18 mouse cellular contexts compared by ENCODE assay signal in genomic region chr4:59860431-59860830, GRCm38 (mm10). TPM values are rescaled to one million over a fixed set of nuclear protein-coding genes. Genes with fewer than 3 reads are reported as not detected.
A peak's percentile ranks its signal among the peaks of the same experiment; 100 is the strongest.
DNase-seq lines count a peak whose midpoint lies in the region; ATAC-seq and TF ChIP-seq lines count a peak whose summit lies in the region.
"Had no signal": no experiment of that assay in that cellular context is flagged by ENCODE, and none has a peak within 500 bp of the region (broad histone marks: within the 10 kb centered on the region; RNA-seq: fewer than 3 reads in every experiment).

No protein-coding gene starts in this region.

- in situ Hi-C loops in ES-E14 (cut with MboI; ENCODE audit: low sequenced_read_pairs in 2 of 2, unreplicated experiment in 2 of 2) = no loop called here

- no peak overlapping the region for H3K9ac ChIP-seq in hindbrain, embryonic 12.5 days
- H3K9ac ChIP-seq in lung, embryonic 16.5 days (ENCODE audit: low read length) = no peak overlapping the region
- H3K9ac ChIP-seq in ES-E14 (ENCODE audit: insufficient read depth, low read depth, low read length, poor library complexity, severe bottlenecking) = 0 out of 2 replicates have a peak overlapping the region, but pooled peaks have one; percentile 21
- no peak overlapping the region for H3K9ac ChIP-seq in intestine, embryonic 16.5 days (ENCODE audit: low read depth, low read length)
- H3K9ac ChIP-seq in forebrain, postnatal 0 days = no peak overlapping the region

- H3K27ac ChIP-seq in hindbrain, embryonic 12.5 days = no peak overlapping the region
- no peak overlapping the region for H3K27ac ChIP-seq in hindbrain, embryonic 10.5 days
- H3K27ac ChIP-seq in lung, embryonic 16.5 days (ENCODE audit: low read length) = peak overlapping the region; percentile 80
- peak overlapping the region; percentile 49 for H3K27ac ChIP-seq in ES-E14 (ENCODE audit: insufficient read depth, low read depth, low read length, poor library complexity, severe bottlenecking)
- no peak overlapping the region for H3K27ac ChIP-seq in intestine, embryonic 16.5 days (ENCODE audit: low read length)
- no peak overlapping the region for H3K27ac ChIP-seq in forebrain, postnatal 0 days (ENCODE audit: low read depth, low read length)
- H3K27ac ChIP-seq: heart, embryonic 10.5 days had no signal

- peaks cover 3% of the 10 kb centered on the region; the same call in 1 of the 2 replicates for H3K4me1 ChIP-seq in hindbrain, embryonic 12.5 days
- peaks cover 13% of the 10 kb centered on the region; the same call in 1 of the 2 replicates for H3K4me1 ChIP-seq in hindbrain, embryonic 10.5 days (replicated peaks)
- 0 out of 2 replicates have a peak, but pooled peaks cover 5% of the 10 kb centered on the region for H3K4me1 ChIP-seq in lung, embryonic 16.5 days (replicated peaks; ENCODE audit: control insufficient read depth, insufficient read depth, low read length)
- H3K4me1 ChIP-seq in ES-E14 (ENCODE audit: control insufficient read depth in 2 of 2, insufficient read depth in 2 of 2, low read length in 2 of 2, poor library complexity in 1 of 2) = peaks cover 8 to 20% of the 10 kb centered on the region in 2 experiments
- no peaks in the 10 kb centered on the region for H3K4me1 ChIP-seq in intestine, embryonic 16.5 days (ENCODE audit: control insufficient read depth, insufficient read depth, low read length)
- H3K4me1 ChIP-seq in forebrain, postnatal 0 days (ENCODE audit: insufficient read depth) = no peaks in the 10 kb centered on the region

- no peak for DNase-seq in hindbrain, embryonic 10.5 days (ENCODE audit: low spot score)
- DNase-seq in lung, postnatal 36 days = no peak
- DNase-seq in ES-E14 (ENCODE audit: low read depth, low spot score) = no peak
- DNase-seq in testis, postnatal 10 days (ENCODE audit: low spot score) = no peak
- DNase-seq in forebrain, postnatal 0 days = no peak
- DNase-seq: heart, postnatal 10 days; left cerebral cortex, postnatal 4 days had no signal

- H3K9me3 ChIP-seq in hindbrain, embryonic 12.5 days (replicated peaks) = no peaks in the 10 kb centered on the region
- H3K9me3 ChIP-seq in hindbrain, embryonic 10.5 days = no peaks in the 10 kb centered on the region
- H3K9me3 ChIP-seq in lung, embryonic 16.5 days (ENCODE audit: control insufficient read depth, low read length) = no peaks in the 10 kb centered on the region
- no peaks in the 10 kb centered on the region for H3K9me3 ChIP-seq in ES-E14 (ENCODE audit: control insufficient read depth, insufficient read depth, low read depth, low read length)
- no peaks in the 10 kb centered on the region for H3K9me3 ChIP-seq in intestine, embryonic 16.5 days (ENCODE audit: control insufficient read depth, low read length)
- H3K9me3 ChIP-seq in forebrain, postnatal 0 days (ENCODE audit: low read length) = no peaks in the 10 kb centered on the region
- H3K9me3 ChIP-seq: heart, embryonic 10.5 days had no signal

- H3K27me3 ChIP-seq in hindbrain, embryonic 12.5 days = no peaks in the 10 kb centered on the region
- no peaks in the 10 kb centered on the region for H3K27me3 ChIP-seq in hindbrain, embryonic 10.5 days (ENCODE audit: insufficient read depth, poor library complexity, severe bottlenecking)
- no peaks in the 10 kb centered on the region for H3K27me3 ChIP-seq in lung, embryonic 16.5 days (ENCODE audit: control insufficient read depth, insufficient read depth, low read depth, low read length)
- H3K27me3 ChIP-seq in intestine, embryonic 16.5 days (replicated peaks; ENCODE audit: control insufficient read depth, insufficient read depth, low read length) = no peaks in the 10 kb centered on the region
- no peaks in the 10 kb centered on the region for H3K27me3 ChIP-seq in forebrain, postnatal 0 days (ENCODE audit: insufficient read depth, low read length)

- no peaks in the 10 kb centered on the region for H3K36me3 ChIP-seq in hindbrain, embryonic 12.5 days
- H3K36me3 ChIP-seq in hindbrain, embryonic 10.5 days = peaks cover 15% of the 10 kb centered on the region
- H3K36me3 ChIP-seq in lung, embryonic 16.5 days (ENCODE audit: control insufficient read depth, insufficient read depth, low read length) = no peaks in the 10 kb centered on the region
- H3K36me3 ChIP-seq in ES-E14 (ENCODE audit: control insufficient read depth, insufficient read depth, low read length, poor library complexity, severe bottlenecking) = peaks cover 4% of the 10 kb centered on the region; the same call in 1 of the 2 replicates
- H3K36me3 ChIP-seq in intestine, embryonic 16.5 days (ENCODE audit: control insufficient read depth, insufficient read depth, low read length) = peaks cover 5% of the 10 kb centered on the region; the same call in 1 of the 2 replicates
- peaks cover 3% of the 10 kb centered on the region; the same call in 1 of the 2 replicates for H3K36me3 ChIP-seq in forebrain, postnatal 0 days (ENCODE audit: insufficient read depth)

- 75% methylated on average over 2 of the region's 2 CpGs for WGBS in hindbrain, embryonic 12.5 days
- 79% methylated on average over 2 of the region's 2 CpGs for WGBS in hindbrain, embryonic 10.5 days
- 69% methylated on average over 2 of the region's 2 CpGs for WGBS in lung, embryonic 16.5 days
- WGBS in intestine, embryonic 16.5 days = 62% methylated on average over 2 of the region's 2 CpGs
- WGBS in forebrain, postnatal 0 days = 84% methylated on average over 2 of the region's 2 CpGs

- H3K4me3 ChIP-seq in hindbrain, embryonic 12.5 days = no peak overlapping the region
- H3K4me3 ChIP-seq in hindbrain, embryonic 10.5 days = no peak overlapping the region
- H3K4me3 ChIP-seq in lung, embryonic 16.5 days (ENCODE audit: low read length) = no peak overlapping the region
- no peak overlapping the region for H3K4me3 ChIP-seq in ES-E14 (ENCODE audit: insufficient read depth in 1 of 2, low read depth in 1 of 2, low read length in 2 of 2, poor library complexity in 1 of 2, severe bottlenecking in 1 of 2)
- H3K4me3 ChIP-seq in intestine, embryonic 16.5 days (ENCODE audit: low read length) = no peak overlapping the region
- H3K4me3 ChIP-seq in forebrain, postnatal 0 days (ENCODE audit: low read depth, low read length) = no peak overlapping the region
- H3K4me3 ChIP-seq: erythroblast, embryonic 14.5 days; heart, embryonic 10.5 days had no signal

- peak; percentile 51; the same call in 1 of the 2 replicates for ATAC-seq in hindbrain, embryonic 12.5 days (ENCODE audit: low FRiP score)
- ATAC-seq in lung, embryonic 16.5 days (ENCODE audit: low read depth) = no peak
- peak; percentile 30 for ATAC-seq in intestine, embryonic 16.5 days
- ATAC-seq in forebrain, postnatal 0 days = no peak
- ATAC-seq: inflammation-experienced regulatory T-cells, adult 6 months had no signal

- H3K4me2 ChIP-seq in hindbrain, embryonic 12.5 days (replicated peaks) = no peak overlapping the region
- no peak overlapping the region for H3K4me2 ChIP-seq in lung, embryonic 16.5 days (ENCODE audit: low read depth, low read length)
- H3K4me2 ChIP-seq in intestine, embryonic 16.5 days (ENCODE audit: low read depth, low read length) = no peak overlapping the region
- H3K4me2 ChIP-seq in forebrain, postnatal 0 days (ENCODE audit: low read depth) = no peak overlapping the region

- TF ChIP-seq CTCF in forebrain, postnatal 0 days (IDR thresholded peaks at IDR 0.05; ENCODE audit: low read depth) = no peak

TF ChIP-seq in ES-E14, 5 proteins besides CTCF, POLR2A, EP300 and RAD21:
- TF ChIP-seq CHD2 (IDR thresholded peaks at IDR 0.05; ENCODE audit: low read depth, low read length) (no peak), HCFC1 (IDR thresholded peaks at IDR 0.05; ENCODE audit: borderline replicate concordance, insufficient read depth, low read length) (no peak), ZNF384 (IDR thresholded peaks at IDR 0.05; ENCODE audit: low read depth, low read length) (no peak), ZC3H11A (IDR thresholded peaks at IDR 0.05; ENCODE audit: borderline replicate concordance, low read depth, low read length) (no peak), MAFK (IDR thresholded peaks at IDR 0.05; ENCODE audit: insufficient read depth, low read depth, low read length) (no peak)

RNA-seq across cellular contexts. Expression of gene Slc46a2, which starts 54.4 kb away (rescaled TPM):
- 0.09 and 0.10 TPM in 2 replicates for polyA plus RNA-seq in hindbrain, embryonic 12.5 days (2016; fragmentation: Nextera tagmentation; extraction: Ambion mirVana)
- polyA plus RNA-seq in hindbrain, embryonic 10.5 days (2016; fragmentation: Nextera tagmentation; extraction: Ambion mirVana) = not detected in 2 replicates
- 1.1 and 2.5 TPM in 2 replicates for polyA plus RNA-seq in lung, embryonic 16.5 days (2015; fragmentation: Nextera tagmentation; extraction: Ambion mirVana)
- 0.05 TPM in 1 of 2 replicates, not detected in the other for total RNA-seq in ES-E14 (2012; rRNA removed)
- not detected in 2 replicates for polyA plus RNA-seq in intestine, embryonic 16.5 days (2015; fragmentation: Nextera tagmentation; extraction: Ambion mirVana)
- total RNA-seq in forebrain, postnatal 0 days (2014; rRNA removed) = not detected in 2 replicates
- 0.05 and 0.12 TPM in 2 replicates for polyA plus RNA-seq in forebrain, postnatal 0 days (2015; fragmentation: Nextera tagmentation; extraction: Ambion mirVana)
- total RNA-seq: adrenal gland, postnatal 4 days; gastrocnemius, postnatal 4 days; layer of hippocampus, postnatal 14 days; left cerebral cortex, postnatal 4 days; liver, adult 2 months; megakaryocyte, adult 5-6 weeks had no signal
- polyA plus RNA-seq: erythroblast, embryonic 14.5 days; liver, adult 2 months had no signal

RNA-seq across cellular contexts. Expression of gene Snx30, which starts 54.8 kb away (rescaled TPM):
- polyA plus RNA-seq in hindbrain, embryonic 12.5 days (2016; fragmentation: Nextera tagmentation; extraction: Ambion mirVana) = 14.7 and 17.3 TPM in 2 replicates
- polyA plus RNA-seq in hindbrain, embryonic 10.5 days (2016; fragmentation: Nextera tagmentation; extraction: Ambion mirVana) = 14.4 and 14.6 TPM in 2 replicates
- polyA plus RNA-seq in lung, embryonic 16.5 days (2015; fragmentation: Nextera tagmentation; extraction: Ambion mirVana) = 6.9 and 7.7 TPM in 2 replicates
- 16.0 and 19.8 TPM in 2 replicates for total RNA-seq in ES-E14 (2012; rRNA removed)
- polyA plus RNA-seq in intestine, embryonic 16.5 days (2015; fragmentation: Nextera tagmentation; extraction: Ambion mirVana) = 4.3 and 5.2 TPM in 2 replicates
- total RNA-seq in forebrain, postnatal 0 days (2014; rRNA removed) = 22.7 and 31.4 TPM in 2 replicates
- 9.8 and 16.9 TPM in 2 replicates for polyA plus RNA-seq in forebrain, postnatal 0 days (2015; fragmentation: Nextera tagmentation; extraction: Ambion mirVana)

RNA-seq across cellular contexts. Expression of gene Inip, which starts 59.0 kb away (rescaled TPM):
- polyA plus RNA-seq in hindbrain, embryonic 12.5 days (2016; fragmentation: Nextera tagmentation; extraction: Ambion mirVana) = 78.4 and 80.1 TPM in 2 replicates
- 86.7 and 103 TPM in 2 replicates for polyA plus RNA-seq in hindbrain, embryonic 10.5 days (2016; fragmentation: Nextera tagmentation; extraction: Ambion mirVana)
- polyA plus RNA-seq in lung, embryonic 16.5 days (2015; fragmentation: Nextera tagmentation; extraction: Ambion mirVana) = 46.9 and 47.7 TPM in 2 replicates
- 31.5 and 32.9 TPM in 2 replicates for total RNA-seq in ES-E14 (2012; rRNA removed)
- 33.3 and 37.6 TPM in 2 replicates for polyA plus RNA-seq in intestine, embryonic 16.5 days (2015; fragmentation: Nextera tagmentation; extraction: Ambion mirVana)
- total RNA-seq in forebrain, postnatal 0 days (2014; rRNA removed) = 31.3 and 34.1 TPM in 2 replicates
- 39.2 and 43.2 TPM in 2 replicates for polyA plus RNA-seq in forebrain, postnatal 0 days (2015; fragmentation: Nextera tagmentation; extraction: Ambion mirVana)

Comparison
In these comparisons a context has a peak if more than half of its experiments do, and no peak if none do; other contexts are left out.
1. ATAC-seq: peak in hindbrain, embryonic 12.5 days (single experiment) and intestine, embryonic 16.5 days (single experiment); none in lung, embryonic 16.5 days (single experiment) and forebrain, postnatal 0 days (single experiment).
2. H3K27ac ChIP-seq: peak in lung, embryonic 16.5 days (single experiment) and ES-E14 (single experiment); none in hindbrain, embryonic 12.5 days (single experiment), hindbrain, embryonic 10.5 days (single experiment), intestine, embryonic 16.5 days (single experiment) and forebrain, postnatal 0 days (single experiment).